Mouse (Mus musculus): ENCODE measurements around the gene Dock4.

DNA sequence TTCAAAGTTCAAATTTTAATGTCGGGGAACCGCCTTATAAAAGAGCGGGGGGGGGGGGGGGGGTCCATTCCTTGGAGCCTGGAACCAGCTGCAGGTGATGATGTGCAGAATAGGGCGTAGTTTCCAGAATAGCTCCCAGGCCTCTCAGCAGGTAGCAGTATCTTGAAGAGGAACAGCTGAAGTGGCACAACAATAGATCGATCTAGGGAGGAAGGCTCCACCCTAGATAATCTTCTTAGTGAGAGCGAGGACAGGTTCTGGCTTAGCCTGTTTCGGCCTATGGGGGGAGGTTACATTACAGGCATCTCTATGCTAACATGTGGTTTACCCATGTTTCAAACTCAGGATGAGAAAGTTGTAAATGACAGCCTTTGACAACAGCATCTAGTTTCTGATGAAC, 411.7 kb downstream of the Dock4 start:
- TF ChIP-seq CTCF (IDR thresholded peaks at IDR 0.05; ENCODE audit: low read depth, low read length) (no peak), POLR2A (IDR thresholded peaks at IDR 0.05; ENCODE audit: insufficient read depth, low read length) (no peak), EP300 (IDR thresholded peaks at IDR 0.05; ENCODE audit: insufficient read depth, low read depth, low read length) (no peak)
